Mouse (Mus musculus) heart, embryonic 10.5 days (tissue): Measurements from ENCODE around the gene Celf2. TPM values are rescaled to one million over a fixed set of nuclear protein-coding genes. Genes with fewer than 3 reads are reported as not detected.

Experiments used
- DNase-seq: peaks from one replicate; pipeline ENCODE4 v3.0.0-alpha.2; 2017; ENCODE audit warnings: low spot score
- H3K27ac ChIP-seq: fragments of 300-500 bp; sonication (generic); 2 replicates; pipeline ENCODE4 v1.5.1; 2016; ENCODE audit warnings: mild to moderate bottlenecking
- H3K27me3 ChIP-seq: fragments of 300-500 bp; sonication (generic); 2 replicates; pipeline ENCODE4 v1.6.1; 2016; ENCODE audit warnings: mild to moderate bottlenecking; ENCODE audit not compliant: poor library complexity, insufficient read depth, severe bottlenecking
- H3K36me3 ChIP-seq: fragments of 300-500 bp; sonication (generic); 2 replicates; pipeline ENCODE4 v1.6.1; 2016; ENCODE audit warnings: mild to moderate bottlenecking, moderate library complexity
- H3K4me1 ChIP-seq: fragments of 300-500 bp; sonication (generic); 2 replicates; pipeline ENCODE4 v1.6.1; 2016; ENCODE audit warnings: mild to moderate bottlenecking
- H3K4me3 ChIP-seq: fragments of 300-500 bp; sonication (generic); 2 replicates; pipeline ENCODE4 v1.5.1; 2016; ENCODE audit warnings: mild to moderate bottlenecking, moderate library complexity
- H3K9me3 ChIP-seq: fragments of 300-500 bp; sonication (generic); 2 replicates; pipeline ENCODE4 v1.6.1; 2016; ENCODE audit warnings: mild to moderate bottlenecking, moderate library complexity
- WGBS: fragments of 180-500 bp; shearing (Covaris S2); methylation state at CpG from one replicate; pipeline ENCODE4 v1.1.7; 2016; 5-methylcytosine and 5-hydroxymethylcytosine counted together
- polyA plus RNA-seq: library from polyadenylated mRNA; unstranded; fragments of >200 nt; fragmentation: Nextera tagmentation; extraction: Ambion mirVana; gene quantifications from 2 replicates; pipeline ENCODE4 v1.2.1, GENCODE M21; 2016

Gene Celf2
- polyA plus RNA-seq, 1 experiment from 2014 or later, result 38.2 TPM

GRCm38 (mm10) chr2:7242139-7242538 lies 267.2 kb downstream of the Celf2 start:
- Histone ChIP-seq H3K4me3 (no peak overlapping the region), H3K9me3 (no peaks in the 10 kb centered on the region), H3K27ac (no peak overlapping the region), H3K4me1 (no peaks in the 10 kb centered on the region), H3K36me3 (no peaks in the 10 kb centered on the region), H3K27me3 (no peaks in the 10 kb centered on the region)
- WGBS, result 47% methylated on average over 1 of the region's 1 CpGs
- DNase-seq, result no peak

GRCm38 (mm10) chr2:7241523-7241941 lies 267.8 kb downstream of the Celf2 start:
- WGBS, result 83% methylated on average over 4 of the region's 4 CpGs
- no peak overlapping the region for H3K4me3 ChIP-seq
- no peak overlapping the region for H3K27ac ChIP-seq
- H3K36me3 ChIP-seq, result no peaks in the 10 kb centered on the region
- no peaks in the 10 kb centered on the region for H3K27me3 ChIP-seq
- no peaks in the 10 kb centered on the region for H3K9me3 ChIP-seq
- no peak for DNase-seq
- no peaks in the 10 kb centered on the region for H3K4me1 ChIP-seq

- no peak overlapping the region for H3K27ac ChIP-seq
- H3K4me1 ChIP-seq, result no peaks in the 10 kb centered on the region
- no peaks in the 10 kb centered on the region for H3K9me3 ChIP-seq
- H3K36me3 ChIP-seq, result no peaks in the 10 kb centered on the region
- no peak overlapping the region for H3K4me3 ChIP-seq
- DNase-seq, result no peak
- 54% methylated on average over 4 of the region's 4 CpGs for WGBS
- H3K27me3 ChIP-seq, result no peaks in the 10 kb centered on the region
Measured at GRCm38 (mm10) chr2:7237283-7237682, 272.1 kb downstream of the Celf2 start.

- Histone ChIP-seq H3K27me3 (no peaks in the 10 kb centered on the region), H3K9me3 (no peaks in the 10 kb centered on the region), H3K27ac (no peak overlapping the region), H3K4me1 (no peaks in the 10 kb centered on the region), H3K36me3 (no peaks in the 10 kb centered on the region), H3K4me3 (no peak overlapping the region)
- 85% methylated on average over 3 of the region's 3 CpGs for WGBS
- no peak for DNase-seq
Measured at GRCm38 (mm10) chr2:7236452-7236851, 272.9 kb downstream of the Celf2 start.

DNA sequence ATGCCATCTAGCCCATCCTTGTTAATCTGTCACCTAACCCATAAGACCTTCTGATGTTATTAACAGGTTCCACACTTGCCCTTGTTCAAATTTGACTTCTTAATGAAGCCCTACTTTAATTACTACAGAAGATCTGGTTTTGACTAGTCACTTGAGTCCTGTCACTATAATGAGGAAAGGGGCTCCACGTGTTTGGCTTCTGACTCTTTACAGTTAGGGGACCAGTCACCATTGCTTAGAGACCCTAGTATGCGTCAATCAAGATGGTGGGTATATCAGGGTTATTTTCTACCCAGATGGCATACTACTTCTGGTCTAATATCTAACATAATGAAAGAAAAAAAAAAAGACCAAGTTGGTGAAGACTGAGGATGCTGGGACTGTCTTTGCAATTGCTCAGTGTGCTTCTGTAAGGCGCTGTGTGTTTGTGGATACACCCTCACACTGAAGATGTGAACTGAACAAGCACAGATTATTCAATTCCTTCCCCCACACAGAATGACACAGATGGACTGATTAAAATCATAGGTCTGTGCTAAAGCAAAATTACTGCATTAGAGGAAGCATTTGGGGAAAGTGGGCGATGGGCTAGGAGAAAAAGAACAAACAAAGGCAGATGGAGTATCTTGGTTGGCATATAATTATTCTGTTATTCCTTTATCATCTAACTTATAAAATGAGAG lies 274.2 kb downstream of the Celf2 start:
- no peak for DNase-seq
- Histone ChIP-seq H3K4me3 (no peak overlapping the region), H3K4me1 (no peaks in the 10 kb centered on the region), H3K36me3 (no peaks in the 10 kb centered on the region), H3K9me3 (no peaks in the 10 kb centered on the region), H3K27ac (no peak overlapping the region), H3K27me3 (no peaks in the 10 kb centered on the region)
- 84% methylated on average over 4 of the region's 4 CpGs for WGBS

GRCm38 (mm10) chr2:7234587-7234986 lies 274.8 kb downstream of the Celf2 start:
- Histone ChIP-seq H3K36me3 (no peaks in the 10 kb centered on the region), H3K27me3 (no peaks in the 10 kb centered on the region), H3K27ac (no peak overlapping the region), H3K4me1 (no peaks in the 10 kb centered on the region), H3K9me3 (no peaks in the 10 kb centered on the region), H3K4me3 (no peak overlapping the region)
- 84% methylated on average over 7 of the region's 7 CpGs for WGBS
- DNase-seq, result no peak

DNA sequence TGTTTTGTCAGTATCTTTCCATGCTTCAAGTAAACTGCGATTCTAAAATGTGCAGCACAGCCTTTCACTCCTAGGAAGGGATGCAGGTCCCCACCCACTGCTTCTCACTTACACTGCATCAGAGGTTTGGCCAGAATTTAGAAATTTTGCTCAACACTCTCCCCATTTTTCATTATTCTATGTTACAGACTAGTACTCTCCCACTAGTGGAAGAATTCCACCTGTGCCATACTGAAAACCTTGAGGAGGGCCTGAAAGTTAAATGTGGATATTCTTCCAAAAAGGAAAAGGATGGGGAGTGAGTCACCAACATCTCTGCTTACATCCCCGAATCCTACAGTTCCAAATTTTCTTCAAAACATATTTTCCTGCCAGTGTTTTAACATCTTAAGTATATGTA lies 276.0 kb downstream of the Celf2 start:
- WGBS, result 79% methylated on average over 2 of the region's 2 CpGs
- Histone ChIP-seq H3K9me3 (no peaks in the 10 kb centered on the region), H3K36me3 (no peaks in the 10 kb centered on the region), H3K27me3 (no peaks in the 10 kb centered on the region), H3K27ac (no peak overlapping the region), H3K4me3 (no peak overlapping the region), H3K4me1 (no peaks in the 10 kb centered on the region)
- no peak for DNase-seq

- DNase-seq, result no peak
- no peak overlapping the region for H3K4me3 ChIP-seq
- H3K27me3 ChIP-seq, result no peaks in the 10 kb centered on the region
- H3K27ac ChIP-seq, result no peak overlapping the region
- H3K4me1 ChIP-seq, result peaks cover 13% of the 10 kb centered on the region
- H3K36me3 ChIP-seq, result no peaks in the 10 kb centered on the region
- no peaks in the 10 kb centered on the region for H3K9me3 ChIP-seq
- WGBS, result 81% methylated on average over 7 of the region's 7 CpGs
Measured at GRCm38 (mm10) chr2:7226785-7227184, 282.6 kb downstream of the Celf2 start.

GRCm38 (mm10) chr2:7224346-7225071 lies 284.9 kb downstream of the Celf2 start:
- WGBS, result 81% methylated on average over 3 of the region's 3 CpGs
- DNase-seq, result no peak
- no peak overlapping the region for H3K4me3 ChIP-seq
- H3K4me1 ChIP-seq, result peaks cover 13% of the 10 kb centered on the region
- no peaks in the 10 kb centered on the region for H3K27me3 ChIP-seq
- no peaks in the 10 kb centered on the region for H3K36me3 ChIP-seq
- no peaks in the 10 kb centered on the region for H3K9me3 ChIP-seq
- H3K27ac ChIP-seq, result no peak overlapping the region

- no peaks in the 10 kb centered on the region for H3K36me3 ChIP-seq
- 65% methylated on average over 2 of the region's 2 CpGs for WGBS
Measured at GRCm38 (mm10) chr2:7223538-7223937, 285.8 kb downstream of the Celf2 start.

GRCm38 (mm10) chr2:7222886-7223285 lies 286.5 kb downstream of the Celf2 start:
- Histone ChIP-seq H3K4me3 (no peak overlapping the region), H3K9me3 (no peaks in the 10 kb centered on the region), H3K27me3 (no peaks in the 10 kb centered on the region), H3K36me3 (no peaks in the 10 kb centered on the region), H3K4me1 (peaks cover 13% of the 10 kb centered on the region), H3K27ac (no peak overlapping the region)
- DNase-seq, result no peak
- WGBS, result 80% methylated on average over 6 of the region's 6 CpGs

More at GRCm38 (mm10) chr2:7223538-7223937, 285.8 kb downstream of the Celf2 start:
- no peak for DNase-seq
- Histone ChIP-seq H3K27me3 (no peaks in the 10 kb centered on the region), H3K9me3 (no peaks in the 10 kb centered on the region), H3K4me1 (peaks cover 13% of the 10 kb centered on the region), H3K4me3 (no peak overlapping the region), H3K27ac (no peak overlapping the region)

GRCm38 (mm10) chr2:7221856-7222255 lies 287.5 kb downstream of the Celf2 start:
- Histone ChIP-seq H3K36me3 (no peaks in the 10 kb centered on the region), H3K27ac (no peak overlapping the region), H3K9me3 (no peaks in the 10 kb centered on the region), H3K4me1 (peaks cover 13% of the 10 kb centered on the region), H3K4me3 (no peak overlapping the region), H3K27me3 (no peaks in the 10 kb centered on the region)
- no peak for DNase-seq
- 56% methylated on average over 1 of the region's 1 CpGs for WGBS

- H3K9me3 ChIP-seq, result no peaks in the 10 kb centered on the region
- H3K36me3 ChIP-seq, result no peaks in the 10 kb centered on the region
- H3K4me3 ChIP-seq, result no peak overlapping the region
- H3K27me3 ChIP-seq, result no peaks in the 10 kb centered on the region
- H3K27ac ChIP-seq, result no peak overlapping the region
- no peak for DNase-seq
- H3K4me1 ChIP-seq, result no peaks in the 10 kb centered on the region
- WGBS, result 84% methylated on average over 2 of the region's 2 CpGs
Measured at GRCm38 (mm10) chr2:7218101-7218500, 291.3 kb downstream of the Celf2 start.
